Mouse (Mus musculus) lung, adult 2 months (tissue): Measurements from ENCODE around the gene Lck.

Source experiments
- CTCF ChIP-seq: fragments of 200-500 bp; IDR thresholded peaks from 2 replicates; pipeline ENCODE4 v1.5.1; 2011; ENCODE audit warnings: mild to moderate bottlenecking, low read length, control low read depth; ENCODE audit not compliant: insufficient read depth
- POLR2A ChIP-seq: fragments of 200-500 bp; IDR thresholded peaks from 2 replicates; pipeline ENCODE4 v1.6.1; 2011; ENCODE audit warnings: low read depth, mild to moderate bottlenecking, control low read depth, low read length, borderline replicate concordance; ENCODE audit errors: extremely low read depth

DNA sequence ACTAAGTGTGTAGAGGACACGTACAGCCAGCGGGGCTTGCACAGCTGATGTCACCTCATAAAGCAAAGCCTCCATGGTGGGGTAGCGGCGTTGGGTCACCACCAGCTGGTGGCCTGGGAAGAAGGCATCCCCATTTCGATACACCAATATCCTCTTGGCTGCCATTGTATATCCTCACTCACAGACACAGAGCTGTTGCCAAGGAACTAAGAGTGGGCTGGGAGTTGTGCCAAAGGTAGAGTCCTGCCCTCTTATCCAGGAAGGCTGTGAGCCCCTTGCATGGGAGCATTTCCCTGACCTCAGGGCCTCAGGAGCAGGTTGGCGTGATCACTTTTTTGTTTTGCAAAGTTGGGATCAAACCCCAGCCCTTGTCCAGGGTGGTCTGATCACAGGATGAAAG is 40.7 kb upstream of the Lck start, which contains the start of gene Dcdc2b:
- no peak for TF ChIP-seq POLR2A
- no peak for TF ChIP-seq CTCF
